Mouse (Mus musculus) ES-Bruce4 (cell line): Measurements from ENCODE around the gene Gm32742.

ENCODE experiments used
- CTCF ChIP-seq: IDR thresholded peaks from one replicate; pipeline ENCODE4 v1.8.1; 2011; ENCODE audit warnings: low read depth, low read length
- EP300 ChIP-seq: IDR thresholded peaks from 2 replicates; pipeline ENCODE4 v1.6.1; 2011; ENCODE audit warnings: low read depth, low read length; ENCODE audit not compliant: insufficient read depth
- POLR2A ChIP-seq: IDR thresholded peaks from one replicate; pipeline ENCODE4 v1.8.1; 2011; ENCODE audit warnings: low read length; ENCODE audit not compliant: insufficient read depth

DNA sequence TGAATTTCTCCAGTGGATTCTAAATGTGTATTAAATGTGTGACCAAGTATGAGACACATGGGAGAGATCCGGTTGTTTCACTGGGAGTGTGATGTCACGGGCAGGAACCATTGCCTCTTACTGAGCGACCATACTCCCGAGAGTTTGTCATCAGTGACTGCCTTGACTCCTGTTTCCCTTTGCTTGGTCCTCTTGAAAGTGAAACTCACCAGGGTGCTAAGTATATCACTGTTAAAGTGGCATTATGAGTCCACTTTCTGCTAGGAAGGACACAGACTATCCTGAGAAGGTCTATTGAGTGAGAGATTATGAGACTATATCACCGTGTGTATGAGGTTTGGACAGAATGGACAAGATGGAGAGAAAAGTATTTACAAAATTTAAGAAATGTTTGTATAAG is 83.7 kb downstream of the Gm32742 start:
- TF ChIP-seq CTCF (no peak), POLR2A (no peak), EP300 (no peak)
